Mouse (Mus musculus) stomach, embryonic 16.5 days (tissue): Measurements from ENCODE around the gene Ankrd9. TPM values are rescaled to one million over a fixed set of nuclear protein-coding genes. Genes with fewer than 3 reads are reported as not detected.

ENCODE experiments used
- ATAC-seq: fragments of 200-750 bp; cut with Nextera tagmentation; 2 replicates; pipeline ENCODE4 v1.8.0; 2017; ENCODE audit warnings: moderate number of reproducible peaks, moderate TSS enrichment; ENCODE audit not compliant: insufficient read depth, low FRiP score
- H3K27ac ChIP-seq: fragments of 300-500 bp; sonication (generic); 2 replicates; pipeline ENCODE4 v1.5.1; 2014; ENCODE audit warnings: low read length
- H3K27me3 ChIP-seq: fragments of 300-500 bp; sonication (generic); 2 replicates; pipeline ENCODE4 v1.6.1; 2014; ENCODE audit warnings: low read length, control low read depth, mixed read lengths; ENCODE audit not compliant: control insufficient read depth, insufficient read depth
- H3K36me3 ChIP-seq: fragments of 300-500 bp; sonication (generic); 2 replicates; pipeline ENCODE4 v1.6.1; 2014; ENCODE audit warnings: low read length; ENCODE audit not compliant: control insufficient read depth, insufficient read depth
- H3K4me1 ChIP-seq: fragments of 300-500 bp; sonication (generic); 2 replicates; pipeline ENCODE4 v1.6.1; 2014; ENCODE audit warnings: low read length, control low read depth, mixed read lengths; ENCODE audit not compliant: control insufficient read depth, insufficient read depth
- H3K4me2 ChIP-seq: fragments of 300-500 bp; sonication (generic); 2 replicates; pipeline ENCODE4 v1.6.1; 2014; ENCODE audit warnings: low read depth, low read length, mixed read lengths
- H3K4me3 ChIP-seq: fragments of 300-500 bp; sonication (generic); replicated peaks from 2 replicates; pipeline ENCODE4 v1.5.1; 2014; ENCODE audit warnings: mild to moderate bottlenecking, low read length
- H3K9ac ChIP-seq: fragments of 300-500 bp; sonication (generic); 2 replicates; pipeline ENCODE4 v1.6.1; 2014; ENCODE audit warnings: low read length
- H3K9me3 ChIP-seq: fragments of 300-500 bp; sonication (generic); replicated peaks from 2 replicates; pipeline ENCODE4 v1.6.1; 2016; ENCODE audit warnings: low read length, control low read depth; ENCODE audit not compliant: control insufficient read depth
- WGBS: fragments of 180-500 bp; shearing (Covaris S2); extraction: QIAGEN DNeasy Blood & Tissue Kit; methylation state at CpG from one replicate; pipeline ENCODE4 v1.1.7; 2014; 5-methylcytosine and 5-hydroxymethylcytosine counted together
- polyA plus RNA-seq: library from polyadenylated mRNA; unstranded; fragments of >200 nt; fragmentation: Nextera tagmentation; extraction: Ambion mirVana; gene quantifications from 2 replicates; pipeline ENCODE4 v1.2.1, GENCODE M21; 2015

Gene Ankrd9
- polyA plus RNA-seq, 1 experiment from 2014 or later: 18.5 TPM

DNA sequence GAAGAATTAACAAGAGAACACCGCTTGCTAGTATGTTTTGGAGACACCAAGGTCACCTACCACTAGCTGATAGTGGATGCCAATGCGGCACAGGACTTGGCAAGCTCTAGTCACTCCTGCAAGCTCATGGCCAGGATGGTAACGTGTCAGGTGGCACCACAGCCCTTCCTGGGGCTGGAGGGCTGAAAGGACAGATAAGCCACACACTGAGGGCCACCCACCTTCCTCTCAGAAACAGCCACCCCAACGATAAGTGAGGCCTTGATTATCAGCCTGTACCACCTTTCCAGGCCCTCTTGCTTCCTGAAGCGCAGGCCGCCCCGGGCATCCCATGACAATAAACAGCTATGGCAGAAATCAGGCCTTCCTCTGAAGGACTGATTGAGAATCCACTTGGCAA, 4.5 kb downstream of the Ankrd9 start:
- no peaks in the 10 kb centered on the region for H3K27me3 ChIP-seq
- H3K36me3 ChIP-seq: no peaks in the 10 kb centered on the region; the same call in 1 of the 2 replicates
- H3K27ac ChIP-seq: no peak overlapping the region
- no peak overlapping the region for H3K4me3 ChIP-seq
- 88% methylated on average over 7 of the region's 7 CpGs for WGBS
- no peak overlapping the region for H3K9ac ChIP-seq
- H3K4me1 ChIP-seq: peaks cover 13% of the 10 kb centered on the region
- H3K9me3 ChIP-seq: no peaks in the 10 kb centered on the region
- H3K4me2 ChIP-seq: no peak overlapping the region
- ATAC-seq: no peak

DNA sequence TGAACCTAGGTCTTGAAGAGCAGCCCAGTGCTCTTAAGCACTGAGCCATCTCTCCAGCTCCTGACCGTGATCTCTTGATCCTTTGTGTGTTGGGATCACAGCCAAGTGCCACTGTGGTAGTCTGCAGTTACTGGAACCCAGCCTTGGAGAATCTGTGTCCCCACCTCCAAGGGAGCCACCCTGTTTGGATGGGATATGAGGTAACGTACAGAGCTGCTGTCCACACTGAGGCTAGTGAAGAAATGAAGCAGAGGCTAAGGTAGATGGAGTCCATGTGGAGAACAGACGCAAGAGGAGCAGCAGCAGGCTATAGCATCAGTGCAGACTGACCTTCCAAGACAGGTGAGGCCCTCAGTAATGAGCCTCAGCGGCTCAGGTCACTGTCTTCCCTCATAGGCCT, 5.0 kb downstream of the Ankrd9 start:
- Histone ChIP-seq H3K4me2 (no peak overlapping the region), H3K36me3 (no peaks in the 10 kb centered on the region; the same call in 1 of the 2 replicates), H3K27ac (no peak overlapping the region), H3K27me3 (no peaks in the 10 kb centered on the region), H3K4me1 (peaks cover 11% of the 10 kb centered on the region), H3K9me3 (no peaks in the 10 kb centered on the region), H3K9ac (no peak overlapping the region), H3K4me3 (no peak overlapping the region)
- 88% methylated on average over 4 of the region's 4 CpGs for WGBS
- no peak for ATAC-seq

DNA sequence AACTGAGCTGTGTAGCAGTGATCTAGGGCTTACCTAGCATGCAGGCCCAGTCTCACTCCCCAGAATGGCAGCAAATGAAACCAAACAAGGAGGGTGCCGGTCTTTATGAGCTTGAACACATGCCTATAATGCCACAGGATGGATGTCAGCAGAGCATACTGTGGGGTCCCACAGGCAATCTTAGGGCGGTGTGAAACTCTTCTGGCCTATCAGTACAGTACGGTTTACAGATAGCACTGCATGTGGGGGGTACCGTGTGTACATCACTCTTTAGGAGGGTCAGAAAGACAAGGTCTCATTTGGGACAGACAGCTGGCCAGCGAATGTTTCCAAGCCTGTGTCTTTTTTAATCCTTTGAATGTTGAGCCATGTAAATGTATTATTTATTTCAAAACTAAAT, 6.9 kb downstream of the Ankrd9 start:
- Histone ChIP-seq H3K36me3 (no peaks in the 10 kb centered on the region; the same call in 1 of the 2 replicates), H3K4me1 (peaks cover 3% of the 10 kb centered on the region; the same call in 1 of the 2 replicates), H3K9me3 (no peaks in the 10 kb centered on the region), H3K27ac (no peak overlapping the region), H3K27me3 (no peaks in the 10 kb centered on the region), H3K9ac (no peak overlapping the region), H3K4me3 (no peak overlapping the region), H3K4me2 (no peak overlapping the region)
- WGBS: 88% methylated on average over 5 of the region's 5 CpGs
- ATAC-seq: no peak

- Histone ChIP-seq H3K9me3 (no peaks in the 10 kb centered on the region), H3K4me2 (no peak overlapping the region), H3K9ac (no peak overlapping the region), H3K4me1 (no peaks in the 10 kb centered on the region; the same call in 1 of the 2 replicates), H3K27me3 (no peaks in the 10 kb centered on the region), H3K27ac (no peak overlapping the region), H3K36me3 (no peaks in the 10 kb centered on the region), H3K4me3 (no peak overlapping the region)
- 95% methylated on average over 5 of the region's 5 CpGs for WGBS
- ATAC-seq: no peak
Measured at GRCm38 (mm10) chr12:110970408-110970807, 8.4 kb downstream of the Ankrd9 start.

DNA sequence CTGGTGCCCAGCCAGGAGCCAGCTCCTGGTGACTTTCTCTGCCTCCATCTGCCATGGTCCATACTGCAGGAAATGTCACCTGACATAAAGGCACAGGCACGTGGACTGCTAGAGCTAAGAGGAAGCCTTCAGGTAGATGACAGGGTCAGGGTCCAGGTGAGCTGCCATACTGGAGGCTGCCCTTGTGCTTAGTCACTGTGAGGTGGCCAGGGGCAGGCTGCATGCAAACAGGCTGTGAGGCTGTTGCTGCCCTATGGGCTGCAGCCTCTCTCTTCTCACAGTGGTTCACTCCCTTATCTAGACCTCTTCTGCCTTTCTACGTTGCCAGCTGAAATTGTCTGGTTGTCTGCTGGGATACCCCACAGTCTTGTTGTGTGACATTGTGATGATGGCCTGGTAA, 11.7 kb downstream of the Ankrd9 start:
- Histone ChIP-seq H3K36me3 (no peaks in the 10 kb centered on the region), H3K4me2 (no peak overlapping the region), H3K27me3 (no peaks in the 10 kb centered on the region), H3K9ac (no peak overlapping the region), H3K9me3 (no peaks in the 10 kb centered on the region), H3K27ac (no peak overlapping the region), H3K4me1 (no peaks in the 10 kb centered on the region), H3K4me3 (no peak overlapping the region)
- 85% methylated on average over 2 of the region's 2 CpGs for WGBS
- no peak for ATAC-seq

- Histone ChIP-seq H3K27ac (no peak overlapping the region), H3K36me3 (no peaks in the 10 kb centered on the region), H3K4me2 (no peak overlapping the region), H3K9me3 (no peaks in the 10 kb centered on the region), H3K27me3 (no peaks in the 10 kb centered on the region), H3K9ac (no peak overlapping the region), H3K4me1 (no peaks in the 10 kb centered on the region), H3K4me3 (no peak overlapping the region)
- 71% methylated on average over 4 of the region's 4 CpGs for WGBS
- ATAC-seq: no peak
Measured at GRCm38 (mm10) chr12:110966079-110966478, 12.8 kb downstream of the Ankrd9 start.

GRCm38 (mm10) chr12:110965500-110965899, 13.3 kb downstream of the Ankrd9 start:
- no peaks in the 10 kb centered on the region for H3K36me3 ChIP-seq
- no peak for ATAC-seq
- H3K27me3 ChIP-seq: no peaks in the 10 kb centered on the region
- H3K4me3 ChIP-seq: no peak overlapping the region
- no peaks in the 10 kb centered on the region for H3K9me3 ChIP-seq
- H3K4me1 ChIP-seq: no peaks in the 10 kb centered on the region
- WGBS: 61% methylated on average over 3 of the region's 3 CpGs
- H3K27ac ChIP-seq: no peak overlapping the region
- no peak overlapping the region for H3K4me2 ChIP-seq
- H3K9ac ChIP-seq: no peak overlapping the region

DNA sequence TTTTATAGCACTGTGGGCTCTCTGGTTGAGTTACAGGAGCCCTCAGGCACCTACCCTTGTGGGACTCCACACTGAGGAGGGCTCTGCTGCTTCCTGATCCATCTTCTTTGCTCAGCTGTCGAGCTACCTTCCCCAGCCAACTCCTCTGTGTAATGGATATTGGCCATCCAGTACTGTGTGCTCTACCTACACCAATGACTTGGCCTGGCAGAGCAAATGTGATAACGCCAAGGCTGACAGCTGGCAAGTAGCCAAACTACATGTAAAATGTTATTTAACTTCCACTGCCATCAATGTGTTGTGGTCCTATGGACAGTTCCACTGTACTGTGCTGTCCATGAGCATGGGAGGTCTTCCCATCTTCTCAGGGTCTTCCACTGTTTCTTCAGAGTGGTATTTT, 16.9 kb downstream of the Ankrd9 start:
- Histone ChIP-seq H3K4me1 (no peaks in the 10 kb centered on the region), H3K27ac (no peak overlapping the region), H3K9me3 (no peaks in the 10 kb centered on the region), H3K27me3 (no peaks in the 10 kb centered on the region), H3K4me3 (no peak overlapping the region), H3K9ac (no peak overlapping the region), H3K36me3 (no peaks in the 10 kb centered on the region), H3K4me2 (no peak overlapping the region)
- 70% methylated on average over 2 of the region's 2 CpGs for WGBS
- ATAC-seq: no peak

DNA sequence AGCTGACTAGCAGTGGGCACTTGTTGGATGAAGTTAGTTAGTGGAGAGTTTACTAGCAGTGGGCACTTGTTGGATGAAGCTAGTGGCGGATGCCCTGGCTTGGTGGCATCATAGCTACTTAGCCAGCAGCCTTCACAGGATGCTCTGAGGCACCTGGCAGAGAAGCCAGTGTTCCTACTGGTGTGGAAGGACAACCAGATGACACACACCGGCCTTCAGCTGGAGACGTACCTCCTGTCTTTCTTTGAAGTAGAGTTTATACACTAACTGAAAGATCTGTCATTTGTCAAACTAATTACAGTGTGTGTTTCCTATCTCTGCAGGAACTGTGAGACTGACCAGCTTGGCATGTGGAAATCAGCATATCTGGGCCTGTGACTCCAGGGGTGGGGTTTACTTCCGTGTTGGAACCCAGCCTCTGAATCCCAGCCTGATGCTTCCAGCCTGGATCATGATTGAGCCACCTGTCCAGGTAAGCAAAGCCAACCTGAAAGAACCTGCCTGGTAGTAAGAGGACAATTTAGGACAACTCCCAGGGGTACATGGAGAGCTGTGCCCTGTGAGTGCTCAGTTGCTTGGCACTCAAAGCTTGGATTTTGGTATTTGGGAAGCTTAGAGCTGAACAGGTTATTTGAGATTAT, 24.4 kb downstream of the Ankrd9 start:
- H3K27ac ChIP-seq: no peak overlapping the region; the same call in 1 of the 2 replicates
- H3K4me1 ChIP-seq: no peaks in the 10 kb centered on the region
- H3K4me3 ChIP-seq: no peak overlapping the region
- H3K4me2 ChIP-seq: no peak overlapping the region
- H3K36me3 ChIP-seq: no peaks in the 10 kb centered on the region
- no peak for ATAC-seq
- no peaks in the 10 kb centered on the region for H3K27me3 ChIP-seq
- whole genome bisulfite sequencing: 58% methylated on average over 4 of the region's 4 CpGs
- no peaks in the 10 kb centered on the region for H3K9me3 ChIP-seq
- no peak overlapping the region for H3K9ac ChIP-seq
